Mouse (Mus musculus) heart, postnatal 4 days (tissue): ENCODE measurements around the gene Smap2. TPM values are rescaled to one million over a fixed set of nuclear protein-coding genes. Genes with fewer than 3 reads are reported as not detected.

ENCODE experiments used
- DNase-seq: peaks from one replicate; pipeline ENCODE4 v3.0.0; 2021
- total RNA-seq, 2 experiments: library from RNA; stranded (reverse); gene quantifications; 2 replicates each; pipeline ENCODE4 v1.2.3; 2021

Gene Smap2
- total RNA-seq, 2 experiments from 2014 or later: 29.2 to 31.0 TPM

DNA sequence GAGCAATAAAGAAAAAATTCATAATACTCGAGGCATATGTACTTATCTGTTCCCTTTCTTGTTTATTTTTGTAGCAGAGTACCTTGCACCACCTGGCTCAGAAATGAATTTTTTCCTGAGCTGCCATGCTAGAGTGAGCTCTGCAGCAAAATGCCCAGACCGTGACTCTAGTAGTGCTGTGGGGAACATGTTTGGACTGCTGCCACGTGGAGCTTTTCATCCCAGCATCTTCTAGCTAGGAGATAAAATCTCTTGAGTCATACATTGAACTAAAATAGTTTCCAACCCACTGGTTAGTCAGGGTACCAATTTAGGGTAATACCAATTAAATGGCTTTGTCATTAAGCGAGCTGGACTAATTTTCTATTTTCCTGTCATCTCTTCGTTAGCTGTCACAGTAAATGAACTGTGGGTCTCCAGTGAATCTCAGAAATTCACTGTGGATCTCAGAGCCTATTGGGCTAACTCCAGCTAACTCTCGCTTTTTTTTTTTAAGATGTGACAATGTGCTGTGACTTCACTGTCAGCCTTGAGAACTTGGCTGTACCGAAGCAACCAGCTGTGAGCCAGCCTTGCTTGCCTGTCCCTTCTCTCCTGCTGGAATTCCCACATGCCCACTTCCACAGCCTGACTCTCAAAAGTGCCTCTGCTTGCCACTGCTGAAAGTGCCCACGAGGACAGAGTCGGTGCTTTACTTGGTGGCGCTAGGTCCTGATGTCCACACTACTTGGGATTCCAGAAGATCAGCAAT, 3.2 kb upstream of the Smap2 start:
- no peak for DNase-seq

DNA sequence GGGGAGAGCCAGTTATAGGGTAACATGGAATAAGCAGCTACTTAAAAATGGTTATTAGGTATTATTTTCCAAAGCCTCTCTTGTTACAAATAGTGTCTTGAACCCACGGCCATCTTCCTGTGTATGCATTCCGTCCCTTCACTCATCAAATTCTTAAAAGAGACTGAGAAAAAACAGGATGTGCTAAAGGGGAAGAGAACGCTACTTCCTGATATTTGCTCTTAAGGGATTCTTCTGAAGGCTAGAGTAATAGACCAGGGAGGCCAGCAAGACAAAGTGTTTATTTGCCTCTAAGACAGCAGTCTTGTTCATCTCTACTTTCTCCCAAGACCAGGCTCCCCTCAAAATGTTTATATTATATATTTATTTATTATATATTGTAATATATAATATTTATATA, 1.2 kb upstream of the Smap2 start:
- no peak for DNase-seq

DNA sequence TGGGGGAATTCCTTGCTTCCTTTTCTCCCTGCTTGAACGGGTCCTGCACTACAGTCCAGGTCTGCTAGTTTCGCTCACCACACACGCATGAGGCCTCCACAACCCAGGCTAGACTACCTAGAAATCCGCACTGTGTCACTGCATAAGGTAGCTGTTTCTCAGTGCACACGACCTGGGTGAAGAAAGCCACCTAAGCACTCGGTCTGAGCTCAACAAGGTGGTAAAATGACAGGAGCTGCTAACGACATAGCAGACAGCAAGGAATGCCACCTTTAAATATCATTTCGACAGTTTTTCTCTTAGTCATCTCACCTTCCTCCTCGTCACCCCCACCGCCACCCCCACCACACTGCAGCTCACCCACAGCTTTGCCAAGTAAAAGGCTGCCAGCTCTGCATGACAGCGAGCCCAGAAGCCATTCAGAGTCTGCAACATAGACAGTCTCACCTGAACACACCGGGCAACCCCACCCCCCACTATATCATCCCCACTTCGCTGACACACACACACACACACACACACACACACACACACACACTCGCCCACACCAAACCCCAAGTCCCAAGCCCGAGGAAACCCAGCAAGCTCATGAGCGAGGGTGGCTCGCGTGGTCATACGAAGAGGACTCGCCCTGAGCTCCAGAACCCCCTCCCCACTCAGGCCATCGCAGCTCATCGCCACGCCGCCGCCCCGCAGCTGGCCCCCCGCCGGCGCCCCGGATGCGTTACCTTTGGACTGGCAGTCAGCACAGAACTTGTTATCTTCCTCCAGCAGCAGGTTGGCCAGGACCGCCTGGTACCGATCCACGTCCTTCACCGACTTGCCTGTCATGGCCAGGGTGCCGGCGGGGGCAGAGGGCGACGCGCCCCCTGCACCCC, 787 bp downstream of the Smap2 start:
- peak; percentile 43 for DNase-seq

DNA sequence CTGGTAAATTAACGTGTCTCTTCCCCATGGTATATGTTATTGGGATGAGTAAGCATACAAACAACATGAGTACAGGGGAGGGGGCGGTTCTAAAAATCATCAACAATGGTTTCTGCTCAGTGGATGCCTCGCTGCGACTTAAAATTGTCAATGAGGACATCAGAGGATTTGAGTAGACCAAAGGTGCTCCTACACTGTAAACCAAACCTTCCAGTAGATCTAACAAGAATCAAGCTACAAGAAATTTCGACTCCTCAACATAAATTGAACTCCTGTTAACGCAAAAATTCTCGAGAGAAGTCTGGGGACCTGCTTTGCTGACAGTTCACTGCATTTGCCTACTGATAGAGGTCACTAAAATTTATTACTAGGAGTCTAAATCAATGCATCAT, 1.8 kb downstream of the Smap2 start:
- no peak for DNase-seq

DNA sequence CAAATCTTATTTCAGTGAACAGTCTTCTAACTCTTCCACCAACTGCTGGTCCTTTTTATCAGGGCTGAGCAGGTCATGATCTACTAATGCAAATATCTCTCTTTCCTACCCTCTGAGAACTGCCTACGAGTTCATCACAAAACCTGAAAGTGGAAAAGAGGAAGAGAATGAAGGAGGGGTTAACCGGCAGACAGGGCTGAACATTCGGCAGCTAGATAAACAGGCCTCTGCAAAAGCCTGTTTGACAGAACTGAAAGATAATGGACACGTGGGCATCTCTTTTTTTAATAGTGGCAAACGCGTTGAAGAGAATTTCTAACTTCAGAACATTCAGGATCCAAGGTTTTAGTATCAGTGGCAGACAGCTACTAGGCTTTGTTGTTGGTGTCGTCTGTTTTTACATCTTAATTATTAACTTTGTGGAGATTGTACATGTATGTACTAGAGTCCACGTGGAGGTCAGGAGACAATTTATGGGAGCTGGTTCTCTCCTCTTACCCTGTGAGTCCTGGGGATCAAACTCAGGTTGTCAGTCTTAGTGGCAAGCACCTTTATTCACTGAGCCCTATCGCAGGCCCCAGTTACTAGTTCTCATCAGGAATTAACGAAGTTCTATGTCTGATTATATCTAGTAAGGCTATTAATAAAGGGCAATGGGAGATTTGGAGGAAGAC, 2.3 kb downstream of the Smap2 start:
- no peak for DNase-seq

DNA sequence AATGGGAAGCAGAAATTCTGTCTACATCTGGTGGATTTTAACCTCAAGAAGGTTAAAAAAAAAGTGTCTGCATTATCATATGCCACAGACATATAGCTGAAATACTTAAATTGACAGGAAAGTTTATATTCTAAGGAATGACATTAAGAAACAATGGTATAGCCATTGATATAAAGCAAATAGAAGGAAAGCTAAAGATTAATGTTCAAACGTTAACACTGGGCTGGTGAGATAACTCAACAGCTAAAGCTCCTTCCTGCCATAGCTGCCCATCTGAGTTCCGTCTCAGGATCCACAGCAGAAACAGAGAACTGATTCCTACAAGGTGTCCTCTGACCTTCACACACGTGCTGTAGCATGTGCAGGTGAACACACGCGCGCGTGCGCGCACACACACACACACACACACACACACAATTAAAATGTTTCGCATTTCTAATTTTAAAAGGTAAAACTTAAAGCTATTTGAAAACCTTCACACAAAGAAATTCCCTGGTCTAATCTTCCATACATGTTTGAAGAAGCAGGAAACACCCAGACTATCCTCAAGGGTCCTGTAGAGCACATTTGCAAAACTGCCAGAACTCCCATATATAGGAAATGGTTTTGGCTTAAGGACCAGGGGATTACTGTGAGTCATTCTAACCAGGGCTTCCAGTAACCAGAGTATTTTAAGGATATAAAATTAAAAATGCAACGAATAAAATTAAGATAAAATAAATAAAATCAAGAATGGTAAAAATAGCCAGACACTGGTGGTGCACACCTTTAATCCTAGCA, 6.1 kb downstream of the Smap2 start:
- DNase-seq: no peak

DNA sequence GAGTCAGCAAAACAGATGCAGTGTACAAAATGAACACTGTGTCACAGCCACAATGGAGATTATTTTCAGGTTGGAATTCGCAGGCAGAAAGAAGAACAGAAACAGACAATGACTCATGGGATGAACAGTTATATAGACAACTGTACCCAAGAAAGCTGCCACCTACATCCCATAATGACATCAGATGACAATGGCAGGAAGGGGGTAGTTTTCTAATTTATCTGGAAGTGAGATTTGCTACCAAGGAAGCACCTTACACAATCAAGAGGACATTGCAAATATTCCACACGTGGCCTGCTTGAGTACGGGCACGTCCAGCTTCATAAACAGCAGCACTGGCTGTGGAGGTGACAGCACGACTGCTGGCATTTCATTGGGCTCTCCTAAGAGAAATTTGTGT, 7.9 kb downstream of the Smap2 start:
- no peak for DNase-seq

DNA sequence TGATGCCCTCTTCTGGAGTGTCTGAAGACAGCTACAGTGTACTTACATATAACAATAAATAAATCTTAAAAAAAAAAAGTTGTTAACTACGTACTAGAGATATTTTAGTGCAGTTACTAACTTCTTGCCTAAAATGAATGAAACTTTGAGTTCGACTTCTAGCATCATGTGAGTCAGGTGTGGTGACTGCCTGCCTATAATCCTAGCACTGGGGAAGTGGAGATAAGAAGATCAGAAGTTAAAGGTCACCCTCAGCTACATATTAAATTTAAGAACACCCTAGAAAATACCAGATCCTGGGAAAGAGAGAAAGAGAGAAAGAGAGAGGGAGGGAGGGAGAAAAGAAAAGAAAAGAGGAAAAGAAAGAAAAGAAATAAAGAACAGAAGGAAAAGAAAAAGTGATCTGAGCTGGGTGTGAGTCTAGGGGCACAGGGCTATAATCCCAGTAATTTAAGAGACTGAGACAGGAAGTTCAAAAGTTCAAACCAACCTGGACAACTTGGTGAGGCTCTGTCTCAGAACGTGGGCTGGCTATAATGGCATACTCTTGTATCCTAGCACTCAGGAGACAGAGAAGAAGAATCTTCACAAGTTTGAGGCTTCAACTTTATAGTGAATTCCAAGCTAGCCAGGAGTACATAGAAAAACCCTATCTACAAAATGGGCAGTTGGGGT, 8.8 kb downstream of the Smap2 start:
- no peak for DNase-seq

DNA sequence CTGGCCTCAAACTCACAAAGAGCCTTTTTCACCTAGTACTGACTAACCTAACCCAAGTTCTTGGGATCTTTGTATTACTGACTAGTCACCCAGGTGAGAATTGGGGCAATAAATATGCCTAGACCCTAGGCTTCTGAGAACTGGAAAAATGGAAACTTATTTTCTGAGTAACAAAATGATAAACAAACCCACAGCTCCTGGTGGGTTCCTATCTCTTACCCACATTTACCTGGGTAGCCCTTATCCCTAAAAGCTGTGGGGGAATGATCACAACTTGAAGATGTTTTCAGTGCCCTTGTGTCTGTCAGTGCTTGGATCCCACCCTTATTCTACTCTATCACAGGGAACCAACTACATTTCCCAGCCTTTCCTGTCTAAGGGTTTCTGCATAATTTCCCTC, 10.0 kb downstream of the Smap2 start:
- DNase-seq: no peak

DNA sequence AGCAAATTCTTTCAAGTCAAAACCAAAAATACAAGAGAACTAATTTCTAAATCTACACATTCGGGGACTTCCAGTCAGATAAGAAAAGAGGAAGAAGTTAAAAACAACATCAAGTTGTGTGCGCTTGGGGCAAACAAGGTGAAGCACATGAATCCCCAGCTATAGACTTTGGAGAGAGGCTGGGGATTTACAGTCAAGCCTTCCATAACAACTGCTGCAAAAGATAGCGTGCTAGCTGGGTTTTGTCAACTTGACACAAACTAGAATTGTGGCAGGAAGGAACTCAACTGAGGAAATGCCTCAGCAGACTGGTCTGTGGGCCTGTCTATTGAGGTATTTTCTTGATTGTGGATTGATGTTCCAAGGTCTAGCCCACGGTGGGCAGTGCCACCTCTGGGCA, 12.4 kb downstream of the Smap2 start:
- no peak for DNase-seq

DNA sequence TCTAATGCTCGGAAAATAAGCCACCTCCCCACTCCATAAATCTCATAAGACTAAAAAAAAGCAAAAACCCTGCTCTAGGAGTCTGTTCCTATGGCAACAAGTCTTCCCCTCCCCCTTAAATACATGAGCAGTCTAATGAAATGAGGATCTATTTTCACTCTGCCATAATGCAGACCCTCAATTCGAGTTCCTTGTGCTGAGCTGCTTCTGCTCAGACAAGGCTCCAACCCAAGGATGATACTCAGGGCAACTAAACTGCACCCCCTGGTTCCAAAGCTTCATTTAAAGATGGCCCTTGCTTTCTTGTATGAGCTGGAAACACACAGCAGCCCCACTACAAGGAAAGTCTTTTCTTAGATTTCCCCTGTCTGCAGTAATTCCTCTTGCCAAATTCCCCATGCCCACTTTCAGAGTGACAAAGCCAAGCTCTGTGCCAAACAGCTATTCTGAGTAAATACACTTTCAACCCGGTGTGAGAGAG, 13.4 kb downstream of the Smap2 start:
- no peak for DNase-seq

DNA sequence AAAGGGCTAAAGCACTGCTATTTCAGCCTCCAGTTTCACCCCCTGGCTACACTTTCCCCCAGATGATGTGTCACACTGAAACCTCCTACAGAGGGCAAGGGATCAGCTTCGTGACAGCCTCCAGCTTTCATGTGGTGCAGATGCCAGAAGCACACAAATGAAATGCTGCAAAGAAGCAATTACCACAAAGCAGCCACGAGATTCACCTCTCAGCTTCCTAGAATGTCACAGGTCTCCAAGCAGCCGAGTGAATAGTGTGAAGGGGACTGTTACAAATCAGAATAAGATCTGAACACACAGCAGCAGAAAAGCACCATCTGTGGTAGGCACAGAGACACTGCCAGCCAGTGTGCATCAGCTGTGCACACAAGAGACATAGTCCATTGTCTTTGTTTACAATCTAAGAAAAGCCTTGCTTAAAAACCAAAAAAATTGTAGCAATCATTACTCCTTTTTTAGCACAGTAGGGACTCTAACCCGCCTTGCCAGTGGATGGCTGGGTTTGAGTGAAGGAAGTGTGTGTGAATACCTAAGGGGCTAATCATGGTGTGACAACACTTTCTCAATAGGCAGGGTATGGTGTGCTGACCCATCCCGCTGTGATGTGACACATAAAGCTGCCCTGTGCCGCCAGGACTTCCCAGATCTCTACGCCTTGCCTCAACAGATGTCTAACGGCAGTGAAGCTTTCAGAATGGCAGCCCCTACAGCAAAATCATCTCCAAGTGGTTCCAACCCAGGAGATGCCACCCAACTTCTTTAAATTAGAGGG, 14.5 kb downstream of the Smap2 start:
- DNase-seq: no peak

DNA sequence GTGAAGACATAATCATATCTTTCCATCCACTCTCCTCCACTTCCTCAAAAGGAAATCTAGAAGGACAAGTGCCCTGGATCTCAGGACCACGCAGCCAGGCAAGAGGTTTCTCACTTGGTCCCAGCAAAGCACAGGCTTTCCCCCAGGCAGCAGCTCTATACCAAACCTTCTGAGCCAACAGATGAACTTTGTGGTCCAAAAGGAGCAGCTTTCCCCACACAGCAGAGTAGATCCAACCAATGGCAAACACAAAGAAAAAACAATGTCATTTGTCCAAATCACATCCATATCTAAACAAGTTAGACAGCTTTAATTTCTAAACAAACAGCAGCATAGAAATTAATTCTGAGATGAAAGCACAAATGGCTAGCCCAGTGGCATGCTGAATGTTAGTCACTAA, 15.4 kb downstream of the Smap2 start:
- DNase-seq: no peak

DNA sequence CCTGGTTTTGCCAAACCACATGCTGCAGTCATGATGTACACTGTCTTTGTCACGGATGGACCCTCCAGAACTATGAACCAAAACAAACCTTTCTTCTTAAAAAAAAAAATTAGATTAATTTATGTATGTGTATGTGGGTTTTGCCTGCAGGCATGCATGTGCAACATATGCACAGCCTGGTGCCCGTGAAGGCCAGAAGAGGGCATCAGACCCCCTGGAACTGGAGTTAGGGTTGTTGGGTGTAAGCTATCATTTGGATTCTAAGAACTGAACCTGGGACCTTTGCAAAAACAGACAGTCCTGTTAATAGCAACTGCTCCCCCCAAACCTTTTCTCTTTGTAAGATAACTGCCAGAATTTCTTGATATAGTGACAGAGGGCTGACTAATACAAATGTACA, 16.0 kb downstream of the Smap2 start:
- no peak for DNase-seq

DNA sequence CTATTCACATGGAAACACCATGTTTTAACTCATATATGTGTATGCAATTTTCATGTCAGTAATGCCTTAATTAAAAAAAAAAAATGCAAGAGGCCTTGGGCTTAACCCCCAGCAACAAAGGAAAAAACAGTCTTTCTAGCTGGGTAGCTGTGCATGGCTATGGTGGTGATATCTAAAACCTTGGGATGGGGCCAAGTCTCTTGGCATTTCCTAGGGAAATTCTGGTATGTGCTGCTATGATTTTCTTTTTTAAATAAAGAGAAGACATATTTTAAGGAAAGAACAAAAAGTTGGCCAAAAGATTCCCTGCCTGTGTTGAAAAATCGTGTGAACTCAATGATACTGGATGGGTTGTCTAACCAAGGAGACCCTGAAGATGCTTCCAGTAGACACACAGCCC, 21.1 kb downstream of the Smap2 start:
- no peak for DNase-seq

DNA sequence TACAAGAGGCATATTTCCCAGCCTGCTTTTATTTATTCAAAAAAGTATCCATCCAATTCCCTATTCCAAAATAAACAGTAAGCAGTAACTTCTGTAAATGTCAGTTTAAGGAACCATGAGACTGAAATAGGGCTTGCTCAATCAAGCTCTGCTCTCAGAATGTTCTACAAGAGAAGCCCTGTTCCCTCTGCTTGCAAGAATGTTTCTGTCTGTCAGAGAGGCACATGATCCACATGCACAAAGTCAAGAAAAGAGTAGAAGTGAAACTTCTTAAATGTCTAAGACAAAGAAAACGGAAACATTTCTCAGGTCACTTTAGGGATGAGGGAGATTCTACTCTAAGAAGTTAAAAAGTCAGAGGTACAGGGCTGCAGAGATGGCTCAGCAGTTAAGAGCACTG, 24.0 kb downstream of the Smap2 start:
- DNase-seq: no peak

DNA sequence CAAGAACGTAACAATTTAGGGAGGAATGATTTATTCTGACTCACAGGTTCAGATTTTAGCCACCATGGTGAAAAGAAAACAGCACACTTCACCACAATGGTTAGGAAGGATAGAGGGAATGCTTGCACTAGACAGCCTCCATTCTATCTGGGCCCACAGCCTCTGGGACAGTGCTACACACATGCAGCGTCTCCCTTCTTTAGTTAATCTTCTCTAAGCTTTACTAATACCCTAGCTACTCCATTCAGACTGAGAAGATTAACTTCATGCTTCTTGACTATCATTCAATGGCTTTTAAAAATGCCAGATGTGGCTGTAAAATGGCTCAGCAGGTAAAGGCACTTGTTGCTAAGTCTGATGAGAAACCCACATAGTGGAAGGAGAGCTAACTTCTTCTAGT, 24.8 kb downstream of the Smap2 start:
- DNase-seq: no peak

DNA sequence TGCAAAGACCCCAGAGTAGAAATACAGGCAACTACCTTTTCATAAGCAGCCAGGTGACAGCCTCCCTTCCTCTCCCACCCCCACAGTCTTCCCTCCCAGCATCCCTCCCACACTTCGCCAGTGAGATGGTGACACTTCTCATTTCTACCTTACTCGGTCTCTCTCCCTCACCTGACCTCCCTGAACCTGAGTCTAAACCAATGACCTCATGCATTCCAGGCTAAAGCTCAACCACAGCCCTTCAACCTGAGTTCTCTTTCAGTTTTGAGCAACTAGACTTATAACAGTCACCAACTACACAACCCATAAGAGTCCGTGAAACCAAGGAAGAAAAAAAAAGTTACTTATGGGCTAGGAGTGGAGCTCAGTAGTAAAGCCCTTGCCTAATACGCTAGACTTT, 29.7 kb downstream of the Smap2 start:
- no peak for DNase-seq

DNA sequence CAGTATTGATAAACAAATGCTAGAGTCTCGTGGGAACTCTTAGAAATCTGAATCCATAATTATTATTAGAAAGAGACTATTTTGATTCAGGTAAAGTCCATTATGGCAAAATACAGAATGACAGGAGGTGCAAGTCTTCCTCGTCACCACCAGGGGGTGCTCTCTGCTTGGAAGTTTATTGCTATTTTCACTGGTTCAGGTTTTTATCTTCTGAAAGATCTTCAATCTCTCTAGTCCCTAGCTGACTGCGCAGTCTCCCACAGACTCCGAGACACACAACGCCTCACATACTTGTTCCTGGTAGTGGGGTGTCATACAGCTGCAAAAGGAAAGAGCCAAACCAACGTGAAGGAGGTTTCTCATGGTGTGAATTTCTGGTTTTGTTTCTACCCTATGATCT, 30.6 kb downstream of the Smap2 start:
- DNase-seq: peak; percentile 31

DNA sequence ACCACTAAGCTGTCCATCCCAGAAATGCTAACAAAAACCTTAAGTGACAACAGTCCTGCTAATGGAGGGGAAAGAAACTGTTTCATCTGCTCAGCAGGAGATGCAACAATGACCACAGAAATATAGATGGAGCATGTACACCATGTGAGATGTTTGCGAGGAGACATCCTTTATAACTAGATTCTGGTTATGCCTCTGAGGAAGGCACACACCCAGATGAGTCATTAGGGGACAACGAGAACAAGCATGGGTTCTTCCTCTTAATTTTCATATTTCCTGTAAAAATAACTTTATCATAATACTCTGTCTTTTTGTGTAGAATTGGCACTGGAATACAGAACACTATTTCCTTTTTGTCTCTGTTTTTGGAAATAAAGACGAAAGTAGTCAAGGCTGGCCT, 38.8 kb downstream of the Smap2 start:
- no peak for DNase-seq

DNA sequence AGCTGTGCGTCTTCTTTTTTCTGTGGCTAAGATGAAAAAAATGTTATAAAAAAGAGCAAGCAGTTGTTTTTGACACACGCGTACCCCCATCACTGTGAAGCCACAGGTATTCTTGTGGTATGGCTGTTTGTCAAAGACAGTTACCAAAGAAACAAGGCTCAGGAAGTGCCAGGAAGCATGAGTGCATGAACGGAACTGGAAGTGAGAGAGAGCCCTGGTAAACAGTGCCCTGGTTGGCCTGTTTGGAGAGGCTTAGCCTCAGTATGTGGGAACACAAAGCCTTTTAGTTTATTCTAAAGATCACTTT, 41.7 kb downstream of the Smap2 start:
- no peak for DNase-seq
